Mouse (Mus musculus) ES-Bruce4 (cell line): ENCODE results near the gene Fam171a1.

Experiments
- CTCF ChIP-seq: IDR thresholded peaks from one replicate; pipeline ENCODE4 v1.8.1; 2011; ENCODE audit warnings: low read depth, low read length
- POLR2A ChIP-seq: IDR thresholded peaks from one replicate; pipeline ENCODE4 v1.8.1; 2011; ENCODE audit warnings: low read length; ENCODE audit not compliant: insufficient read depth

GRCm38 (mm10) chr2:3122571-3122970 is 8.5 kb downstream of the Fam171a1 start:
- no peak for TF ChIP-seq POLR2A
- no peak for TF ChIP-seq CTCF
